Mouse (Mus musculus) limb, embryonic 12.5 days (tissue): ENCODE measurements around the gene Slit3. TPM values are rescaled to one million over a fixed set of nuclear protein-coding genes. Genes with fewer than 3 reads are reported as not detected.

Experiments used
- ATAC-seq: fragments of 200-750 bp; cut with Nextera tagmentation; 2 replicates; pipeline ENCODE4 v1.8.0; 2017; ENCODE audit warnings: low read depth, moderate TSS enrichment; ENCODE audit not compliant: insufficient number of reproducible peaks, insufficient read depth, low FRiP score, low TSS enrichment
- H3K27ac ChIP-seq: fragments of 300-500 bp; sonication (generic); 2 replicates; pipeline ENCODE4 v1.5.1; 2016; ENCODE audit warnings: mild to moderate bottlenecking, moderate library complexity
- H3K27me3 ChIP-seq: fragments of 300-500 bp; sonication (generic); 2 replicates; pipeline ENCODE4 v1.6.1; 2016; ENCODE audit warnings: mild to moderate bottlenecking, moderate library complexity
- H3K36me3 ChIP-seq: fragments of 300-500 bp; sonication (generic); 2 replicates; pipeline ENCODE4 v1.6.1; 2016; ENCODE audit warnings: mild to moderate bottlenecking, moderate library complexity
- H3K4me1 ChIP-seq: fragments of 300-500 bp; sonication (generic); replicated peaks from 2 replicates; pipeline ENCODE4 v1.6.1; 2016
- H3K4me2 ChIP-seq: fragments of 300-500 bp; sonication (generic); 2 replicates; pipeline ENCODE4 v1.6.1; 2016; ENCODE audit warnings: mild to moderate bottlenecking, moderate library complexity
- H3K4me3 ChIP-seq: fragments of 300-500 bp; sonication (generic); replicated peaks from 2 replicates; pipeline ENCODE4 v1.5.1; 2016; ENCODE audit warnings: mild to moderate bottlenecking
- H3K9ac ChIP-seq: fragments of 300-500 bp; sonication (generic); replicated peaks from 2 replicates; pipeline ENCODE4 v1.6.1; 2016; ENCODE audit warnings: mild to moderate bottlenecking, moderate library complexity
- H3K9me3 ChIP-seq: fragments of 300-500 bp; sonication (generic); 2 replicates; pipeline ENCODE4 v1.6.1; 2016; ENCODE audit warnings: mild to moderate bottlenecking, moderate library complexity
- WGBS: fragments of 180-500 bp; shearing (Covaris S2); methylation state at CpG from one replicate; pipeline ENCODE4 v1.1.7; 2016; 5-methylcytosine and 5-hydroxymethylcytosine counted together
- polyA plus RNA-seq: library from polyadenylated mRNA; unstranded; fragments of >200 nt; fragmentation: Nextera tagmentation; extraction: Ambion mirVana; gene quantifications from 2 replicates; pipeline ENCODE4 v1.2.1, GENCODE M21; 2016

The Slit3 gene
- polyA plus RNA-seq, 1 experiment from 2014 or later = 29.7 TPM

DNA sequence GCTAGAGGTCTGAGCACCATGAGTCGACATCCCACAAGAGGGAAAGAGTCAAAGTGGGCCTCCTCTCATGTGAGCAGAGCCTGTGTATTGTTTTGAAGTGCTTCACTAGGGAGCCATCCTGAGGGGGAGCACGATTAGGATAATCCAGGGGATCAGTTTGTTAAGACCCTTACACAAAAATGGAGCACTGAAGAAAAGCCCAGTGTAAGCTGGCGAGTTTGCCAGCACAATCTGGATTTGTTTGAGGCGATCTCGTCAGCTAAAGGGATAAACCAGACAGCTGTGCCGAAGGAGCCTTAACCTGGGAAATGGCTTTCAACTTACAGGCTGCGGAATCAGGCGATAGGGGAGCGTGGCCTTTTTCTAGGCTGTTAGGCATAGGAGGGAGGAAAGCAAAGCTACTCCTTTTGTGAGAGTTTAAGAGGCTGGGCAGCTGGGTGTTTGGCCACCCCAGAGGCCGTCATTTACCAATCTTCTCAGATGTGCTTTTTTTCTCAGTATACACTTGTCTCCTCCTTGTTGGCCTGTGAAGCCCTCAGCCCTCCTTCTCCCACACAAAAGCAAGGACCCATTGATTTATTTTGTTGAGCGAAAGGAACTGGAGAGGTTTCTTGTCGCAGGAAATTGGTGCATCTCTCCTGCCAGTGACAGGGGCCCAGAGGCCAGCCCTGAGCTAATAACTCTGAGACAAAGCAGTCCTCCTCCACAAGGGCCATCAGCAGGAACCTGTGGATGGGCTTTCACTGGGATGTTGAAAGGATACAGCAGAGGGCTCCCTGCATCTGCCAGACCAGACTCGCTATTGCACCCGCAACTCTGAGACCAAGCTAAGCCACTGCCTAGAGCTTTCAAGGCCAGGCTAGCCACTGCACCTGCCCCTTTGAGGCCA is 472.4 kb downstream of the Slit3 start:
- WGBS = 64% methylated on average over 14 of the region's 14 CpGs
- H3K9me3 ChIP-seq = no peaks in the 10 kb centered on the region
- H3K9ac ChIP-seq = no peak overlapping the region
- ATAC-seq = no peak
- peaks cover 38% of the 10 kb centered on the region; the same call in 1 of the 2 replicates for H3K36me3 ChIP-seq
- no peaks in the 10 kb centered on the region for H3K27me3 ChIP-seq
- no peak overlapping the region; the same call in 1 of the 2 replicates for H3K27ac ChIP-seq
- no peaks in the 10 kb centered on the region for H3K4me1 ChIP-seq
- H3K4me3 ChIP-seq = no peak overlapping the region
- no peak overlapping the region for H3K4me2 ChIP-seq

DNA sequence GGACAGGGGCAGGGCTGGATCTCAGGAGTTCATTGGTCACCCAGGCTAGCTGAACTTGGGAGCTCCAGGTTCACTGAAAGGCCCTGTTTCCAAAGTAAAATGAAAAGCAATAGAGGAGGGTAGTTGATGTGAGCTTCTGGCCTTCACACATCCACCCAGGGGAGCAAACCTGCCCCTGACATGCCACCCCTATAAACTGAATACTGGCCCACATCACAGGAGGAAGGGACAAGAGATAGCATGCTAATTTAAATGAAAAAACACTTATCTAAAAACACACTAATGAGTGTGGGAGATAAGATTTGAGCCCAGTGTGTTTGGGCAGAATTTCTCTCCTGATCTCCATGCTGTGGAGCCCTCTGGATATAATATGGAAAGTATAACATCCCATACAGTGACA is 475.0 kb downstream of the Slit3 start:
- Histone ChIP-seq H3K4me3 (no peak overlapping the region), H3K9me3 (no peaks in the 10 kb centered on the region), H3K4me1 (0 out of 2 replicates have a peak, but pooled peaks cover 5% of the 10 kb centered on the region), H3K4me2 (no peak overlapping the region), H3K27me3 (no peaks in the 10 kb centered on the region), H3K9ac (0 out of 2 replicates have a peak overlapping the region, but pooled peaks have one; percentile 40), H3K27ac (no peak overlapping the region), H3K36me3 (peaks cover 34% of the 10 kb centered on the region; the same call in 1 of the 2 replicates)
- ATAC-seq = no peak

DNA sequence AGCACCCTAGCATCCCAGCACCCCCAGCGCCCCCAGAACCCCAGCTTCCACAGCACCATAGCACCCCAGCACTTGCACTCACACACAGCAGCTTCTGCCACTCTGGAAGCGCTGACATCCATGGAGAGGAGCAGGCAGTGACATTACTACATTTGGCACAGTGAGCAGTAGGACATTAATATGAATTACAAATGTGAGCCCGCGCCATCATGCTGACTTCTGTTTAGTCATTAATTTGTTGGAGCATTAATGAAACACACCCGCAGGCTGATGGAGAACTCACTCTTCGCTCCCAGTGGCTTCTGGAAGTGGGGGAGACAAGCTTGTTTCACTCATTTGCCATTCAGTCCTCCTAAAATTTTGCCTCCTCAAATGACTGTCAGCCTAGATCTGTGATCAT is 476.9 kb downstream of the Slit3 start:
- WGBS = 90% methylated on average over 6 of the region's 6 CpGs
- peaks cover 16% of the 10 kb centered on the region; the same call in 1 of the 2 replicates for H3K4me1 ChIP-seq

DNA sequence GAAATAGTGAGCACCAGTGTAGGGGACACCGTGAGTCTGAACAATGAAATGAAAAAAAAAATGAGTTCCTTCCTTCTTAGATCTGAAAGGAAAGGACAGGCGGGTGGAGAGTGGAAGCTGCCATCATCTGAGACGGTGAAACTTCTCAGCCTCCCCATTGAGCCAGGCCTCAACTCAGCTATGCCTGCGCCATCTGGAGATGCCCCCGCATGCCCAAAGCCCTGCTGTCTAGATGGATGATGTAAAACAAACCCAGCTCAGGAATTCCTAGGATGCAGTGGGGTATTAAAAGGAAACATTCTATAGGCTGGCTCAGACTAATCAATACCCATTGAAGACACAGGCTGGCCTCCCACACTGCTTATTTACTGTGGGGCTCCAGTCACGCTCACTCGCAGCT is 477.7 kb downstream of the Slit3 start:
- WGBS = 75% methylated on average over 7 of the region's 7 CpGs
- H3K4me2 ChIP-seq = no peak overlapping the region
- H3K9ac ChIP-seq = no peak overlapping the region
- H3K27ac ChIP-seq = no peak overlapping the region
- H3K36me3 ChIP-seq = peaks cover 44% of the 10 kb centered on the region
- peaks cover 16% of the 10 kb centered on the region; the same call in 1 of the 2 replicates for H3K4me1 ChIP-seq
- H3K4me3 ChIP-seq = no peak overlapping the region
- ATAC-seq = no peak
- H3K9me3 ChIP-seq = no peaks in the 10 kb centered on the region
- H3K27me3 ChIP-seq = no peaks in the 10 kb centered on the region

More for the DNA sequence above, 476.9 kb downstream of the Slit3 start:
- no peak overlapping the region for H3K4me3 ChIP-seq
- no peaks in the 10 kb centered on the region for H3K9me3 ChIP-seq
- no peak overlapping the region for H3K9ac ChIP-seq
- H3K27me3 ChIP-seq = no peaks in the 10 kb centered on the region
- H3K4me2 ChIP-seq = no peak overlapping the region
- ATAC-seq = no peak
- no peak overlapping the region for H3K27ac ChIP-seq
- peaks cover 39% of the 10 kb centered on the region for H3K36me3 ChIP-seq

DNA sequence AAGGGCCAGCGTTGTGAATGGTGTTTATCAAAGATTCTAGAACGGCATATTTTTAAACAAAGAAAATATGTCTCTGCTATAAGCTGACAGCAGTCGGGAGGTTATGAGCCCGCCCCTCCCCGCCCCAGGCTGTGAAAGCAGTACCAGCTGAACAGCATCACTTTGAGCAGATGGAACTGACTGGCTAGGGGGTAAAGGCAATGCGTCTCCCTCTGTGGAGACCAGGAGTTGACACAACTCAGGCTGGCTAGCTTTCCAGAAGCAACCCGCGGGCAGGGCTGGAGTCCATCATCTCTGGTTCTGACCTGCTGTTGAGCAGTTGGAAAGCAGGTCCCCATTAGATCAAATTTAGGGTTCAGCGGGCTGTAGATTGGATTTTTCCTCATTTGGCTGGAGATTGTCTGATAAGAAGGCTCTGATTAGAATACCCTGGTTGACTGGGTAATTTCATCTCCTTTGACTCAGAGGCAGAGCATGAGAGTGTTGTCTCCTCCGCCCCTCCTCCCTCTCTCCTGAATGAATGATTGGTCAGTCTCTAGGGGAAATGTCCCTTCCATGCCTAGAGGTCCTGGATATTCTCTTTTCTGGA is 480.7 kb downstream of the Slit3 start:
- H3K4me3 ChIP-seq = no peak overlapping the region
- 0 out of 2 replicates have a peak overlapping the region, but pooled peaks have one; percentile 9 for H3K27ac ChIP-seq
- H3K27me3 ChIP-seq = no peaks in the 10 kb centered on the region
- no peak for ATAC-seq
- WGBS = 75% methylated on average over 10 of the region's 10 CpGs
- peaks cover 50% of the 10 kb centered on the region for H3K36me3 ChIP-seq
- H3K4me2 ChIP-seq = no peak overlapping the region
- no peak overlapping the region for H3K9ac ChIP-seq
- H3K4me1 ChIP-seq = peaks cover 16% of the 10 kb centered on the region; the same call in 1 of the 2 replicates
- no peaks in the 10 kb centered on the region for H3K9me3 ChIP-seq

DNA sequence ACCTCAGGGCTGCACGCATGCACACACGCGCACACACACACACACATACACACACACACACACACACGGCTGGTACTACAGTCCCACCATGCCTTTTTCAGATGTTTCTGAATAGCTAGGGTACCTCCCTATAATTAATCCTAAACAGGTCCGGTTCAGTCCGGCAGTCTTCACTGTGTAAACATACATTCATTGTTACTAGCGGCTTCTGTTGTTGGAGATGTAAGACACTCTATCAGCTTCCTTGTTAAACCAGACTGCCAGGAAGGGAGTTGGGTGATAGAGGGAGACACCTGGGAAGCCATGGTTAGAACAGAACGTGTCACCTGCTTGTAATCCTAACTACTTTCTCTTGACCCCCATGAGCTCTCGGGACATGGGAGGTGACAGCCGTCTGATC is 481.6 kb downstream of the Slit3 start:
- Histone ChIP-seq H3K4me2 (no peak overlapping the region), H3K4me1 (peaks cover 16% of the 10 kb centered on the region; the same call in 1 of the 2 replicates), H3K4me3 (no peak overlapping the region), H3K36me3 (peaks cover 45% of the 10 kb centered on the region), H3K9ac (no peak overlapping the region), H3K27ac (no peak overlapping the region), H3K27me3 (no peaks in the 10 kb centered on the region), H3K9me3 (no peaks in the 10 kb centered on the region)
- WGBS = 85% methylated on average over 10 of the region's 10 CpGs
- no peak for ATAC-seq

DNA sequence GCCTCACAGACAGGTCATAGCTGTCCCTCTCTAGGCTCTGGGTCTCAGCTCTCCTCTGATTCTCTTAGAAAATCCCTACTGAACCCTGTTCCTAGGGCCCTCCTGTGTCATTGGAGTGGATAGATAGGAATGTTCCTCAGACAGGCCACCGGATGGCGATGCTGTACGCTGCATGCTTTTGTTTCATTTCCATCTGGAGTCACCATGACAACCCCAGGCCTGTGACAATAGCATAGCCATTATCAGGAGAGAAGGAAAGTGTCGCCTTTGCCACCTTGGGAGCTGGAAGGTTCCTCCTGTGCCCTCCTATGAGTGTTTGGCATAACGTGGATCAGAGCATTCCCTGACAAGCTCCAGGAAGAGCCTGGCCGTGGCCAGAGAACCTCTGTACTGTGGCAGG is 482.9 kb downstream of the Slit3 start:
- Histone ChIP-seq H3K4me1 (peaks cover 16% of the 10 kb centered on the region; the same call in 1 of the 2 replicates), H3K27ac (no peak overlapping the region), H3K4me2 (no peak overlapping the region), H3K9ac (no peak overlapping the region), H3K36me3 (peaks cover 39% of the 10 kb centered on the region), H3K4me3 (no peak overlapping the region), H3K9me3 (no peaks in the 10 kb centered on the region), H3K27me3 (no peaks in the 10 kb centered on the region)
- ATAC-seq = no peak
- 84% methylated on average over 6 of the region's 6 CpGs for WGBS

DNA sequence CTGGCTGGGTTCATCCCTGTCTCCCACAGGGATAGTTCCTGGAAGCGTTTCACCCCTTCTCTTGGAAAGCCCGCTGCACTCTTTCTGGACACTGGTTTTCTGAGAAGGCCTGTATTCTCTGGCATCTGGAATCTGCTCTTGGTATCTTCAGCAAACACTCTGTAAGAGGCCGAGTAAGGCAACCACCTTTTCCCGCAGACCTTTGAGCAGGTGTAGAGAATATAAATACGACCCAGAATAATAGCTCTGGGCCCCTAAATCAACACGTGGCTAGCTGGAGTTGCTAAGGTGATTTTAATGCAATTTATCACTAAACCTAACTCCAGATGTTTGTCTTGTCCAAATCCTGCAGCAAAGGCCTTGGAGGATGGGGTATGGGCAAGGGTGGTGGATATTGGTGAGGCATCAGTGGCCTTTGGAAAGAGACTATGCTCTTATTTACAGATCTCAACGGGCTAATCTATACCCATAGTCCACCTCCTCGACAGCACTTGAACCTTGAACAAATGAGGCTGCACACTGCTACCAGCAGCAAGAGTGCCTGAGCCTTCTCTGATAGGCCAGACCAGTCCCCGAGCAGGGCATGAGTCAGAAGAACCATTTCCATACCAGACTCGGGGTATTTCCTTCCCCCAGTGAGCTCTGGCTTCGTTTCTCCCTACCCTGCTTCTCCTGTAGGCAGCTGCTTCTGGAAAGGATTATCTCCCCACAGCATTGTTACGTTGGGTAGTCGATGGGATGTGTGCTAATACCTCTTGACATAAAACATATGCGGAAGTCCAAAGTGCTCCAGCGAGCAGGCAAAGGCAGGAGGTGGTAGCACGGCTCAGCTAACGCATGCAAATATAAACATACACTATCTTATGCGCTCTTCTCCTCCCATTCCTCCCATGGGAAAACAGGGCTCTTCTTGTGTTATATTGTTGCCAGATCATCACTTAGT is 484.1 kb downstream of the Slit3 start:
- H3K9me3 ChIP-seq = no peaks in the 10 kb centered on the region
- 60% methylated on average over 18 of the region's 18 CpGs for WGBS
- ATAC-seq = no peak; the same call in 1 of the 2 replicates

DNA sequence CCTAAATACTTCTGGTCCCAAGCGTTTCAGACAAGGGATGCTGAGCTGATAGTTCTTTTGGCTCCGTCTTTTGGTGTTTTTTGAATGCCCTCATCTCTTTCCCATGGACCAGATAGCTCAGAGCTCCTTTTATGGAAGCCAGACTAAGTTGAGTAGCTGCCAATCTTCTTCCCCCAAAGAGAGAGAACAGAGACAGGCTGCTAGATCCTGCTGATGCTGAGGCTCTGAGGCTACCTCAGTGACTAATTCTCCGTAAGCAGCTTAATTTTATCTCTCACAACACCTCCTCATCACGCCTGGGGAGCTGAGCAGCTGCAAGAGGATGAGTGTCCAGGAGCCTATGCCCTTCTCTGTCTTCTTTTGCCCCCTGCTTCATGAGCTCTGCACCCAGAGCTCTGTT is 486.2 kb downstream of the Slit3 start:
- Histone ChIP-seq H3K9me3 (no peaks in the 10 kb centered on the region), H3K27ac (no peak overlapping the region), H3K4me1 (peaks cover 6% of the 10 kb centered on the region), H3K9ac (no peak overlapping the region), H3K4me2 (no peak overlapping the region), H3K4me3 (no peak overlapping the region), H3K27me3 (peaks cover 2% of the 10 kb centered on the region; the same call in 1 of the 2 replicates), H3K36me3 (peaks cover 45% of the 10 kb centered on the region)
- 85% methylated on average over 4 of the region's 4 CpGs for WGBS
- no peak for ATAC-seq

More for the DNA sequence above, 484.1 kb downstream of the Slit3 start:
- Histone ChIP-seq H3K36me3 (peaks cover 32% of the 10 kb centered on the region), H3K4me2 (no peak overlapping the region), H3K4me3 (no peak overlapping the region), H3K9ac (no peak overlapping the region), H3K27ac (no peak overlapping the region), H3K27me3 (0 out of 2 replicates have a peak, but pooled peaks cover under 1% of the 10 kb centered on the region), H3K4me1 (peaks cover 16% of the 10 kb centered on the region; the same call in 1 of the 2 replicates)

DNA sequence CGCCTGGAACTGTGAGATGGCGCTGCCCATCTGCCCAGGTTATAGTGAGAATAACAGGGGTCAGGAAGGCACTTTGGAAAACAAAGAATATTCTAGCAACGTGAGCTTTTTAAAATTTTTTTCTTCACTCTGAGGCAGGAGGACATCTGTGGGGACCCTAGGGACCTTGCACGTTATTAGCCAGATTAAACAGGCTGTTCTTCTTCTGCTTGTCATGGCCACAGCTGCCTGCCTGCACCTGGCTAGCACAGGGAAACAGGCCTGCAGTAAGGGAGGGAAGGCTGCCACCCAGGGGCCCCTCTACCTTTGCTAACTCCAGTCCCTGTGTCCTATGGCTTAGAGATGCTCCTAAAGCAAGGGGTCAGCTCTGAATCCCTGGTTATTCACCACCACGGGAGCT is 487.8 kb downstream of the Slit3 start:
- Histone ChIP-seq H3K9me3 (no peaks in the 10 kb centered on the region), H3K4me1 (peaks cover 15% of the 10 kb centered on the region), H3K4me2 (no peak overlapping the region), H3K4me3 (no peak overlapping the region), H3K27me3 (peaks cover 2% of the 10 kb centered on the region; the same call in 1 of the 2 replicates), H3K27ac (no peak overlapping the region), H3K36me3 (peaks cover 33% of the 10 kb centered on the region), H3K9ac (no peak overlapping the region)
- no peak for ATAC-seq
- 70% methylated on average over 5 of the region's 5 CpGs for WGBS
